Mouse (Mus musculus) activated CD4-positive, CD25-positive, alpha-beta regulatory T cell, adult 4 months (primary cell): ENCODE measurements around the gene Rsph6a. TPM values are rescaled to one million over a fixed set of nuclear protein-coding genes. Genes with fewer than 3 reads are reported as not detected.
A peak's percentile ranks its signal among the peaks of the same experiment; 100 is the strongest.

Experiments used
- ATAC-seq: one replicate; pipeline ENCODE4 v1.8.0; 2017
- polyA plus RNA-seq, 2 experiments: library from polyadenylated mRNA; unstranded; fragments of 100-300 nt; shearing (Covaris generic); gene quantifications; one replicate each; pipeline ENCODE4 v1.2.1; 2017

Rsph6a gene
- polyA plus RNA-seq, 2 experiments from 2014 or later: not detected

- no peak for ATAC-seq
These were observed 27.7 kb downstream of the Rsph6a start for GRCm38 (mm10) chr7:19082171-19082570.

DNA sequence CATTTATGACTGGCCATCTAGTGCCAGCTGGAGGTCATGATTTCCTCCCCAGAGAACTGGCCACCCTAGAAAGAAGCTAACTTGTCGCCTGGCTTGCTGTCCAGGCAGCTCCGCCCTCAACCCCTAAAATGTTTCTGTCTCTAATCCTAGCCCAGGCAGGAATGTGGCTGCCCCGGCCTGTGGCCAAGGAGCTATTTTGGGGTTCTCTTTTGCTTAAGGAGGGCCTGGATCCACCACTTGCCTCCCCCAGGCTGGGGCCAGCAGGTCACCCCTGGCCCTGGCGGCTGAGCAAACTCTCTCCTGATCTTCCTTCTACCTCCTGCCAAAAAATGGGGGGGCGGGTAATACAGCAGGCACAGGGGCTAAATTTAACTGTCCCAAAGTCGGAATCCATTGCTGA is 28.6 kb downstream of the Rsph6a start:
- no peak for ATAC-seq

DNA sequence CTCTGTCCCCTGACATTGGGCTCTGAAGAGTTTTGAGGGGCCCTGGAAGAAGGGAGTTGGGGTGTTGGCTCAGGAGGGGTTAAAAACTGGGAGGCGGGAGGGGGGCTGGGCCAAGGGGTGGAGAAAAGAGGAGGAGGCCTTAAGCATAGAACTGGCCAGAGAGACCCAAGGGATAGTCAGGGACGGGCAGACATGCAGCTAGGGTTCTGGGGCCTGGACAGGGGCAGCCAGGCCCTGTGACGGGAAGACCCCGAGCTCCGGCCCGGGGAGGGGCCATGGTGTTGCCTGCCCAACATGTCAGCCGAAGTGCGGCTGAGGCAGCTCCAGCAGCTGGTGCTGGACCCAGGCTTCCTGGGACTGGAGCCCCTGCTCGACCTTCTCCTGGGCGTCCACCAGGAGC is 29.2 kb downstream of the Rsph6a start, which contains the start of gene Dmpk:
Gene Dmpk, plus strand, starts transcription at position 149 of the 400 bp plus-strand sequence.
- ATAC-seq: no peak

DNA sequence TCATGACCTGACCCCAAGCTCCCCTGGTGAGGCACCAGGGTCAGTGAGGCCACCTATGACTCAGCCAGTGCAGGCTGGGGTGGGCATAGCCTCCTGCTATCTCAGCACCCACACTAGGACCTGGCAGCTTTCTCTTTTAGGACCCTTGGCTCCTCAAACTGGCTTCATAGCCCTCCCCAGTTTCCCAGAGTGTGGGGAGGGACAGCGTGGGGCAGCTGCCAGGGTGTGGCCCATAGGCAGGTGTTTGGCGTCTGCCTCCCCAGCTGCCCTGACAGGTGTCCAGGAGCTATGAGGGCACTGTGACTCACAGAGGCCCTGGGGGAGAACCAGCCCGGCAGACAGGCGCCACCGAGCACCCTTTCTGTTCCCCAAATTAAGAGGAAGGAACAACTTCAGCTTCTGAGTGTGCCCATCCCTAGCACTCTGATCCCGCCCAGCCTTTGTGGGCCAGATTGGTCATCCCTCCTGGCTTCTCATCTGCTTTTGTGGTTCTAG is 29.8 kb downstream of the Rsph6a start:
- no peak for ATAC-seq

- ATAC-seq: no peak
These were observed 30.5 kb downstream of the Rsph6a start for GRCm38 (mm10) chr7:19084921-19085473.

DNA sequence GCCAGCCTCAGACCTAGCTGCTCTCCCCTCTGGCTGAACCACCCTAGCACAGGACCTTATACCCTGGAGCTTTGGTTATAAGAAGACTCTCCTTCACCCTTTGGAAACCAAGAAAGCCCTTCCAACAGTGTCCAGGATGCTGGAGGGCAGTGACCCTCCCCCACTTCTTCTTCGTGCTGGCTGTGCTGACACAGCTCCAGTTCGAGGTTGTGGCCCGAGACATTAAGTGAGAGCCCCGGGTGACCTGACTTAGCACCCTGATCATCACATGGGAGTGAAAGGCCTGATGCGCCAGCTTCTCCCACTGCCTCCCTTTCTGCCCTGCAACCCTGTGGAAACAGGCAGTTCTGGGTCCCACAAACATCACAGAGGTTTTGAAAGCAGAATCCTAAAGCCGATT is 31.0 kb downstream of the Rsph6a start:
- no peak for ATAC-seq

GRCm38 (mm10) chr7:19086042-19086441 is 31.6 kb downstream of the Rsph6a start:
- no peak for ATAC-seq

DNA sequence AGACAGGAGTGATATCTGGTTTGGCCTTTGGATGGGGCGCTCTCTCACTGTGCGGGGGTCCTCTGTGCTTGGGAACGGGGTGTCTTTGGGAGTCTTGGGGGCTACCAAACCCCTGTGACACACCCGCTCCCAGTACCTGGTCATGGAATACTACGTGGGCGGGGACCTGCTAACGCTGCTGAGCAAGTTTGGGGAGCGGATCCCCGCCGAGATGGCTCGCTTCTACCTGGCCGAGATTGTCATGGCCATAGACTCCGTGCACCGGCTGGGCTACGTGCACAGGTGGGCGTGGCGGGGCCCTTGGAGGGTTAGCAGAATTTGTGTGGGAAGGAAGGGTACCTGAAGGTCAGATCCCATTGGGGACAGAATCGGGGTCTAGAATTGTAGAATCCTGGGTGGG is 32.3 kb downstream of the Rsph6a start:
- no peak for ATAC-seq

- no peak for ATAC-seq
These were observed 34.3 kb downstream of the Rsph6a start for GRCm38 (mm10) chr7:19088813-19089212.

DNA sequence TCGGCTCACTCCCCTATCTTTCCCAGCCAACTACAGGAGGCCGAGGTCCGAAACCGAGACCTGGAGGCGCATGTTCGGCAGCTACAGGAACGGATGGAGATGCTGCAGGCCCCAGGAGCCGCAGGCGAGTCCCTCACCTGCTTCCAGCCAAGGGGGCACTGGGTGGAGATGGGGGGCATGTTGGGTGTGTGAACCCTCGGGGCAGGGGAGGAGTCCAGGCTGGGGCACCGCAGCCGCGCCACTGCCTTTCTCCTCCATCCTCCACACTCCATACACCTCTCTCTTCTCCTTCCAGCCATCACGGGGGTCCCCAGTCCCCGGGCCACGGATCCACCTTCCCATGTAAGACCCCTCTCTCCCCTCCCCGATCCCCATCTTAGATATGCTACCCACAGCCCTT is 37.4 kb downstream of the Rsph6a start:
- ATAC-seq: no peak

- ATAC-seq: no peak
These were observed 38.1 kb downstream of the Rsph6a start for GRCm38 (mm10) chr7:19092381-19093173.

DNA sequence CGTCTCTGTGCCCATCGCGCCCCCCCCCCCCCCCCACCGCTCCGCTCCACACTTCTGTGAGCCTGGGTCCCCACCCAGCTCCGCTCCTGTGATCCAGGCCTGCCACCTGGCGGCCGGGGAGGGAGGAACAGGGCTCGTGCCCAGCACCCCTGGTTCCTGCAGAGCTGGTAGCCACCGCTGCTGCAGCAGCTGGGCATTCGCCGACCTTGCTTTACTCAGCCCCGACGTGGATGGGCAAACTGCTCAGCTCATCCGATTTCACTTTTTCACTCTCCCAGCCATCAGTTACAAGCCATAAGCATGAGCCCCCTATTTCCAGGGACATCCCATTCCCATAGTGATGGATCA is 38.7 kb downstream of the Rsph6a start:
- ATAC-seq: peak; percentile 61

DNA sequence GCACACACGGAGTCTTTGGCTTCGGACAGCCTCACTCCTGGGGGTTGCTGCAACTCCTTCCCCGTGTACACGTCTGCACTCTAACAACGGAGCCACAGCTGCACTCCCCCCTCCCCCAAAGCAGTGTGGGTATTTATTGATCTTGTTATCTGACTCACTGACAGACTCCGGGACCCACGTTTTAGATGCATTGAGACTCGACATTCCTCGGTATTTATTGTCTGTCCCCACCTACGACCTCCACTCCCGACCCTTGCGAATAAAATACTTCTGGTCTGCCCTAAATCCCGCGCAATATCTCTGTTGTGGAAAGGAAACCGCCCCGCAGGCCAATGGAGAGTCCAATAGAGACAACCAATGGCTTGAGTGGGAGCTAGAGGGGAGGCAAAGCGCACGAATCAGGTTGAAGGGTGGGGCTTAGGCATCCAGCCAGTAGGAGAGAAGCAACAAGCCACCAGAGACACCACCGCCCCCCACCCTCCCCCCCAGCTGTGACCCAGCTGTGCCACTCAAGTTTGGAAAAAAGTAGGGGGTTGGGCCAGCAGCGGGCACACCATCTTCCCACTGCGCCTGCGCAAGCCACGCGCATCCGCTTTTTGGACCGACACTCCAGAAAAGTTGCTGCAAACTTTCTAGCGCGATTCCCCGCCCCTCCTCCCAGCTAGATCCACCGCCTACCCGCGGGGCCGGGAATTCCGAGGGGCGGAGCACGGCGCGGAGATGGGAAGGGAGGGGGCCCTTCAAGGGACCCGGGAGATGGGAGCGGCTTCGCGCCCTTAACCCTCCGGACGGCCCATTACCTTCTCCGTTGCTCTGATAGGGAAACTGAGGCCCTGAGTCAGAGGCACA is 39.3 kb downstream of the Rsph6a start:
- ATAC-seq: peak; percentile 81

GRCm38 (mm10) chr7:19094471-19094825 is 40.0 kb downstream of the Rsph6a start, which contains the start of gene Six5:
Gene Six5 (plus strand): TSS chr7:19094594.
- no peak for ATAC-seq

DNA sequence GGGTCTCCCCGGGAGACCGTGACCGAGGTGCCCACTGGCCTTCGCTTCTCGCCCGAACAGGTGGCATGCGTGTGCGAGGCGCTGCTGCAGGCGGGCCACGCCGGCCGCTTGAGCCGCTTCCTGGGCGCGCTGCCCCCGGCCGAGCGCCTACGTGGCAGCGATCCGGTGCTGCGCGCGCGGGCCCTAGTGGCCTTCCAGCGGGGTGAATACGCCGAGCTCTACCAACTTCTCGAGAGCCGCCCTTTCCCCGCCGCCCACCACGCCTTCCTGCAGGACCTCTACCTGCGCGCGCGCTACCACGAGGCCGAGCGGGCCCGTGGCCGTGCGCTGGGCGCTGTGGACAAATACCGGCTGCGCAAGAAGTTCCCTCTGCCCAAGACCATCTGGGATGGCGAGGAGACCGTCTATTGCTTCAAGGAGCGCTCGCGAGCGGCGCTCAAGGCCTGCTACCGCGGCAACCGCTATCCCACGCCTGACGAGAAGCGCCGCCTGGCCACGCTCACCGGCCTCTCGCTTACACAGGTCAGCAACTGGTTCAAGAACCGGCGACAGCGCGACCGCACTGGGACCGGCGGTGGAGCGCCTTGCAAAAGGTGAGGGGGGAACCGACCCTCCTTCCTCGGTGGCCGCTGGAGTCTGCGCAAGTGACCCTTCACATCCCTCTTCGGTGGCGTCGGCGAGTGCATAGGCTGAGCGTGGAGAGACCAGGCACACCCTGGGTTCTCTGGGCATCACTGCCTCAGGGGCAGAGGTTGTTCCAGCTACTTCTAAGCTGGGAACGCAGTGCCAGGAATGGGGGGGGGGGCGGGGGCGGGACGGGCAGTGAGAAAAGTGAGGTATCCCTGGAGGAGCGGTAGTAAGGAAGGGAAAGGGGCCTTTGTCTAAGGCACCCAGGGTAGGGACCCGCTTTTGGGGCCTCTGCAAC is 40.6 kb downstream of the Rsph6a start:
- peak; percentile 19 for ATAC-seq

DNA sequence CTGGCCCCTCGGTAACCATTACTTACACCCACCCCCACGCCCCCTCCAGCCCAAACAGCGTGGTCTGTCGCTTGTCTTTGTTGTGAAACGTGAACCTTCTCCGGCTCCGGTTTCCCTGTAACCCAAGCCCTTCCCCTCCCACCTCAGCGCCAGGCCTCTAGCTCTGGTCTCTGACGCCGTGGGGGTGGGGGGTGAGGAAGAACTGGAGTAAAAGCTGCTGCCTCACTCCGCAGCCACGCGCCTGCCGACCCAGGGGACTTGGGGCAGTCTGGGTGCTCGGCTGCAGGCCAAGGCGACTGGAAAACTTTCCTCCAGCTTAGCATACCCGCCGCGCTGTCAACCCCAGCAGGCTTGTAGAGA is 41.2 kb downstream of the Rsph6a start:
- ATAC-seq: no peak

DNA sequence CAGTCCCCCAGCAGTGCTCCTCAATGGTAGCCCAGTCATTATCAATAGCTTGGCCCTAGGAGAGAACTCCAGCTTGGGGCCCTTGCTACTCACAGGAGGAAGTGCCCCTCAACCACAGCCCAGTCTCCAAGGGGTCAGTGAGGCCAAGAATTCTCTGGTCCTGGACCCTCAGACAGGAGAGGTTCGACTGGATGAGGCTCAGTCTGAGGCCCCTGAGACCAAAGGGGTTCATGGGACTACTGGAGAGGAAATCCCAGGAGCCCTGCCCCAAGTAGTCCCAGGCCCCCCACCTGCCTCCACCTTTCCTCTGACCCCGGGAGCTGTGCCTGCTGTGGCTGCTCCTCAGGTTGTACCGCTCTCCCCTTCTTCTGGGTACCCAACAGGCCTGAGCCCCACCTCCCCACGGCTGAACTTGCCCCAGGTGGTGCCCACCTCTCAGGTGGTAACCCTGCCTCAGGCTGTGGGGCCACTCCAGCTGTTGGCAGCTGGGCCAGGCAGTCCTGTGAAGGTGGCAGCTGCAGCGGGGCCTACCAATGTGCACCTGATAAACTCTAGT is 42.0 kb downstream of the Rsph6a start:
- ATAC-seq: no peak

GRCm38 (mm10) chr7:19097217-19097616 is 42.7 kb downstream of the Rsph6a start:
- ATAC-seq: no peak

DNA sequence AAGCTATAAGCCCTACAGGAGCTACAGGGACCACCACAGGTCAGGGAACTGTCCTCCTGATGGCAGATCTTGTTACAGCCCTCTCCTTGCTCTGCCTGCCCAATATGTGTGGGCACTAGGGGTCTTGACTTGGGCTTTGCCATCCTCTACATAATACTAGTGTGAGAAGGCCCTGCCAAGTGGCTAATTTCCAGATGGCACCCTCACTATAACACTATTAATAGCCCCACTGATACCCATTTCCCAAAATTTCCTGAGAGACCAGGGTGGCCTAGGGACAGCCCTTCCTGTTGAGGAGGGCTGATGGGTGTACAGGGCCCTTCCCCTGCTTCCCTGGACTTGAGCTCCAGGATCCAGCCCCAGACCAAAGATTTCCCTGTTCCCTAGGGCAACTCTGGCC is 43.4 kb downstream of the Rsph6a start:
- no peak for ATAC-seq

- ATAC-seq: no peak
These were observed 44.3 kb downstream of the Rsph6a start for GRCm38 (mm10) chr7:19098811-19099210.

- ATAC-seq: no peak
These were observed 45.8 kb downstream of the Rsph6a start for GRCm38 (mm10) chr7:19100290-19100689.

DNA sequence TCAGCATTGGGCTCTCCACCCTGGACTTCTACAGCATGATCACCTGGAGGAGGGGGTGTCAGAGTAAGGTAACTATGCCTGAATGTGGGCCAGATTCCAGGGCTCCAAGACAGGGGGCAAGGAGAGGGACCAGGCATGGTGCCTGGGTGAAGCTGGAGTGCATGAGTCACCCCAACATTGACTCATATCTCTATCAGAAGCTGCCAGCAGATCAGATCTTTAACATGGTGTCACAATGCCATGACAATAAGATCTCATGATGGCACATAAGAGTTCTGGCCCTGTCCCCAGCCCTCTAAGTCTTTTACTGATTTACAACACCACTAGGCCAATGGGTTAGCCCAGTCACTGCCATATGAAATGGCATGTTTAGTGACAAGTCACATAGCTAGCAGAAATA is 49.3 kb downstream of the Rsph6a start:
- ATAC-seq: no peak
